9 mouse cellular contexts compared by ENCODE assay signal in the genomic region with DNA sequence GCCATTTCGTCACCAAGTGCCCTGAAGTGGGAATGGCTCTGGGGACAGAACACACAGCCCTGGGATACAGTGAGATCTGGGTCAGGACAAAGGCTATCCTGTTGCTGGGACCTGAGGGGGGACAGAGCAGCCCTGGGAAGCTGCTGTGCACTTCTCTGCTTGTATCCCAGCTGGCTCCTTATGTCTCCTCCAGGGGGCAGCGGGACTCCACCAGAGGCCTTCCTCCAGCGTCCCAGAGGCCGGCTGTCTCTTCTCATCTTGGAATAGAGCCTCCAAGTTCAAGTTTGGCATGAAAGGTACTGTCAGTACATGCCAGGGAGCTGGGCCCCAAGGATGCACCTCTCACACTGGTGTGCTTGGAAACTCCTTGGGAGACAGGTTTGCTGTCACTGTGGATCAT.
DNase-seq lines count a peak whose midpoint lies in the region; ATAC-seq lines count a peak whose summit lies in the region.
"Had no signal": no experiment of that assay in that cellular context is flagged by ENCODE, and none has a peak within 500 bp of the region (broad histone marks: within the 10 kb centered on the region; RNA-seq: fewer than 3 reads in every experiment).

No protein-coding gene starts in this region.

- H3K4me2 ChIP-seq in embryonic facial prominence, embryonic 11.5 days (ENCODE audit: low read depth, low read length) = no peak overlapping the region
- H3K4me2 ChIP-seq in heart, embryonic 16.5 days (ENCODE audit: low read depth, low read length) = no peak overlapping the region
- H3K4me2 ChIP-seq: neural tube, embryonic 13.5 days had no signal

- WGBS in embryonic facial prominence, embryonic 11.5 days = 8% methylated on average over 4 of the region's 4 CpGs
- 3% methylated on average over 4 of the region's 4 CpGs for WGBS in heart, embryonic 16.5 days

- H3K9ac ChIP-seq in embryonic facial prominence, embryonic 11.5 days (replicated peaks; ENCODE audit: low read length) = no peak overlapping the region
- H3K9ac ChIP-seq in heart, embryonic 16.5 days (ENCODE audit: low read length) = no peak overlapping the region
- H3K9ac ChIP-seq: neural tube, embryonic 13.5 days had no signal

- no peaks in the 10 kb centered on the region for H3K9me3 ChIP-seq in embryonic facial prominence, embryonic 11.5 days (replicated peaks; ENCODE audit: control insufficient read depth, low read length)
- no peaks in the 10 kb centered on the region for H3K9me3 ChIP-seq in heart, embryonic 16.5 days (replicated peaks; ENCODE audit: control insufficient read depth, low read length)
- H3K9me3 ChIP-seq: neural tube, embryonic 13.5 days had no signal

- H3K4me3 ChIP-seq in embryonic facial prominence, embryonic 11.5 days (ENCODE audit: low read depth, low read length) = no peak overlapping the region
- no peak overlapping the region for H3K4me3 ChIP-seq in heart, embryonic 16.5 days (ENCODE audit: low read length)
- H3K4me3 ChIP-seq: neural tube, embryonic 13.5 days had no signal

- no peaks in the 10 kb centered on the region for H3K27me3 ChIP-seq in embryonic facial prominence, embryonic 11.5 days (ENCODE audit: control insufficient read depth, insufficient read depth, low read length)
- peaks cover 32% of the 10 kb centered on the region for H3K27me3 ChIP-seq in heart, embryonic 16.5 days (ENCODE audit: control insufficient read depth, insufficient read depth, low read length)

- peaks cover 2% of the 10 kb centered on the region; the same call in 1 of the 2 replicates for H3K4me1 ChIP-seq in embryonic facial prominence, embryonic 11.5 days (ENCODE audit: control insufficient read depth, insufficient read depth, low read length)
- H3K4me1 ChIP-seq in heart, embryonic 16.5 days (ENCODE audit: control insufficient read depth, insufficient read depth, low read length) = no peaks in the 10 kb centered on the region; the same call in 1 of the 2 replicates

- no peak overlapping the region for H3K27ac ChIP-seq in embryonic facial prominence, embryonic 11.5 days (replicated peaks; ENCODE audit: low read depth, low read length)
- no peak overlapping the region for H3K27ac ChIP-seq in heart, embryonic 16.5 days (ENCODE audit: low read length)
- H3K27ac ChIP-seq: neural tube, embryonic 13.5 days had no signal

- ATAC-seq in embryonic facial prominence, embryonic 11.5 days (replicated peaks; ENCODE audit: insufficient number of reproducible peaks, low FRiP score, low TSS enrichment, low read depth) = no peak
- peak; percentile 31 for ATAC-seq in heart, embryonic 16.5 days (replicated peaks; ENCODE audit: extremely low read depth, insufficient read depth, low FRiP score)

- H3K36me3 ChIP-seq in embryonic facial prominence, embryonic 11.5 days (replicated peaks; ENCODE audit: control insufficient read depth, insufficient read depth, low read depth, low read length) = no peaks in the 10 kb centered on the region
- H3K36me3 ChIP-seq in heart, embryonic 16.5 days (ENCODE audit: control insufficient read depth, insufficient read depth) = no peaks in the 10 kb centered on the region
- H3K36me3 ChIP-seq: neural tube, embryonic 13.5 days had no signal

- peak; percentile 70 for DNase-seq in A20 (ENCODE audit: low read depth, low spot score)
- DNase-seq in adrenal gland, adult 8-10 months = peak; percentile 55
- DNase-seq in embryonic facial prominence, embryonic 11.5 days (ENCODE audit: low spot score) = peak; percentile 76
- peak; percentile 54 to 80 for DNase-seq in layer of hippocampus, adult 18-20 months (ENCODE audit: low spot score in 2 of 2)
- DNase-seq in lung, postnatal 10 days = peak; percentile 86
- peak; percentile 48 to 53 for DNase-seq in right cerebral cortex, postnatal 36 days (ENCODE audit: low spot score in 2 of 2)
- peak; percentile 77 for DNase-seq in urinary bladder, postnatal 14 days (ENCODE audit: low spot score)
